Mouse (Mus musculus): Measurements from ENCODE around the gene Olfr1457. TPM values are rescaled to one million over a fixed set of nuclear protein-coding genes. Genes with fewer than 3 reads are reported as not detected.

The Olfr1457 gene
- total RNA-seq (2023), result not detected

DNA sequence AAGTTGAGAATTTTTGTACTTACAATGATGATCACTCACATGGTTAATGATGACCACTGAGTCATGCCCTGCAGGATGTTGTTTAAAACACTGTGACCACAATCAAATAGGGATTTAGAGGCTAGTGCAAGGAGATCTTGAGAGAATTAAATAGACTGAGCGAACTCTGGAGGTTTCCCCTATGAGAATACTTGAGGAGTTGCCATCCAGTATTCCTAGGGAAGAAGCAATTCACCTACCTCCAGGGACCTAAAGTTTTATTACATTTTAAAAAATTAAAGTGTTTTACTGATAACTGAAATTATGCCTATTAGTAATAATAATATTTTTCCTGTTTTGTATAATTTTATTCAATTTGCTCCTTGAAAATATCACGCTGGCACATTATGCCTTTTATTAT, at the start of gene Olfr1457:
Gene Olfr1457 (minus strand): TSS at position 101 of the 400 bp plus-strand sequence.

DNA sequence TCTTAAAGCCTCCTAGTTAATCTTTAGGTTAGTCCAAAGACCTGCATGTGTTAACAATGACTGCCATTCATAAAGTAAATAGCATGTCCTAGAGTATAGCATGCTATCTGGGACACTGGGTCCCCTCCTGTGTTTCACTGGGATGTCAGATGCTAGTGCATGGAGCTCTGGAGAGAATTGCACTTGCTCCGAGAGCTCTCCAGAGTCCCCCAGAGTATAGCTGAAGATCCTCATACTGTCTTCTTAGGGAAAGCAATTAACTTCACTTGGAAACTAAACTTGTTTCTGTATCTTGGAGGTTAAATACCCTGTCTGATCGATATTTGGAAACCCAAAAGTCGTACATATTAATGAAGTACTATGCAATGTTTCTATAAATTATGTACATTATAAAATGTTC, 9.0 kb upstream of the Olfr1457 start, which contains the start of gene Olfr1458:
Gene Olfr1458 (minus strand): TSS at position 101 of the 400 bp plus-strand sequence.

DNA sequence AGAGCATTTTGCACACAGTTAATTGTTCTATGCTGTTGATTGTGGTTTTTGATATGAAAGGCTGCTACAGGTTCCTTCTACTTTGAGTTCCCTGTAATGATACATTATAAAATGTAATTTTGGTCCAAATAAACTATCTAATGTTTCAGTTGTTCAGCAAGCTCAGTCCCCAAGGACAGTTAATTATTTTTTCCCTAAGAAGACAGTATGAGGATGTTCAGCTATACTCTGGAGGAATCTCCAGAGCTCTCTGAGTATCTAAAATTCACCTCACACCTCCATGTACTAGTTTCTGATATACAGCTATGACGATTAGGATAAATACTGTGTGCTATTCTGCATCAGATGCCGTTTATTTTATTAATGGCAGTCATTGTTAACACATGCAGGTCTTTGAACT, 37.4 kb downstream of the Olfr1457 start, which contains the start of gene Olfr1454:
Gene Olfr1454 (plus strand): TSS at position 301 of the 400 bp plus-strand sequence.

Other genes starting within 250 kb of the Olfr1457 start
- gene Olfr1444, start 240.6 kb downstream of the Olfr1457 start, total RNA-seq (2023), result not detected
- gene Olfr1445, start 214.0 kb downstream of the Olfr1457 start, total RNA-seq (2023), result not detected
- not detected for gene Olfr1446, start 204.4 kb downstream of the Olfr1457 start, total RNA-seq (2023)
- not detected for gene Olfr1447, start 194.1 kb downstream of the Olfr1457 start, total RNA-seq (2023)
- gene Olfr1448, start 173.5 kb downstream of the Olfr1457 start, total RNA-seq (2023), result not detected
- not detected for gene Olfr1449, start 167.1 kb downstream of the Olfr1457 start, total RNA-seq (2023)
- gene Olfr1450, start 147.6 kb downstream of the Olfr1457 start, total RNA-seq (2023), result not detected
- not detected for gene Olfr1451, start 102.9 kb downstream of the Olfr1457 start, total RNA-seq (2023)
- not detected for gene Olfr1453, start 69.6 kb downstream of the Olfr1457 start, total RNA-seq (2023)
- not detected for gene Olfr1454, start 37.3 kb downstream of the Olfr1457 start, total RNA-seq (2023)
- gene Olfr1458, start 8.9 kb upstream of the Olfr1457 start, total RNA-seq (2023), result not detected
- gene Olfr1459, start 51.7 kb upstream of the Olfr1457 start, total RNA-seq (2023), result under 1 TPM; 0.13 to 0.16 TPM
- not detected for gene Olfr1461, start 65.1 kb upstream of the Olfr1457 start, total RNA-seq (2023)
- gene Olfr1462, start 87.8 kb upstream of the Olfr1457 start, total RNA-seq (2023), result not detected
- gene Olfr1463, start 133.4 kb upstream of the Olfr1457 start, total RNA-seq (2023), result not detected
- not detected for gene Olfr1465, start 217.7 kb upstream of the Olfr1457 start, total RNA-seq (2023)
- gene Olfr1466, start 241.0 kb upstream of the Olfr1457 start, total RNA-seq (2023), result not detected